Mouse (Mus musculus) left cerebral cortex, postnatal 14 days (tissue): ENCODE results near the gene Borcs5. TPM values are rescaled to one million over a fixed set of nuclear protein-coding genes. Genes with fewer than 3 reads are reported as not detected.
A peak's percentile ranks its signal among the peaks of the same experiment; 100 is the strongest.
"Not testable (repeated sequence)": the region's sequence is repeated elsewhere in the genome, so short reads cannot be mapped to it uniquely, and the experiment has no call there.

Source experiments
- DNase-seq, 2 experiments: peaks; one replicate each; pipeline ENCODE4 v3.0.0; 2021 to 2022; ENCODE audit warnings: low spot score in 2 of 2, mixed read lengths in 1 of 2
- intact Hi-C: fragments of 180-260 bp; cut with DNase I; formaldehyde crosslinking; loops from one replicate; pipeline ENCODE4 v1.15.1; 2025
- total RNA-seq, 2 experiments: library from RNA; stranded (reverse); gene quantifications; 2 replicates each; pipeline ENCODE4 v1.2.3; 2021

Gene Borcs5
- total RNA-seq, 2 experiments from 2014 or later = 28.3 to 30.9 TPM

DNA sequence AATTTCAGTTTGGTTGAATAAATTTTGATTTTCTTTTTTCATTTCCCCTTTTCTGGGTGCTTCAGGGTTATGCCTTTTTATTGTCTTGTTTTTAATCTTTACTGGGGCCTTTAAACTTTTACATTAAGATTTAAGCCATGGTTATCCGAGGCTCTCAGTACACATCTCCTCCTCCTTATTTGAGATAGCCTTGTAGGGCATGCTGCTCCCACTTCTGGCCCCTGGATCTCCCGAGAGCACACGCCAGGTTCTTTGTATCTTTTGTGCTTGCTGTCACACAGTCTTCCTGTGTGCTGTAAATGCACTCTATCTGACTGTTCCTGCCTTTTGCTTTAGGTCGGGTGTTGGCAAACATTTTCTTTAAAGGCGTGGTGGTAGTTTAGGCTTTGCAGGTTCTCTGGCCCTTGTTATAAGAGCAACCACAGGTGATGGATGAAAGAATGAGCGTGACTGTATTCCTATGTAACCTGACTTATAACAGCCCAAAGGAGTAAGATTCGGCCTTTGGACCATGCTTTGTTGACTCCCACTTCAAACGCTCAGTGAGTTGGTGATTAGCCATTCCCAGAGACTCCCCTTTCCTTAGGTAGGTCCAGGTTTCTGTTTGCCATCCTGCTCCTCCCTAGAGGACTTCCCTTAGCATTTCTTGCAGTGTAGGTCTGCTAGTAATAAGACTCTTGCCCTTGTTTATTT is 21.6 kb downstream of the Borcs5 start:
- intact Hi-C loops = no loop called here
- no peak for DNase-seq

DNA sequence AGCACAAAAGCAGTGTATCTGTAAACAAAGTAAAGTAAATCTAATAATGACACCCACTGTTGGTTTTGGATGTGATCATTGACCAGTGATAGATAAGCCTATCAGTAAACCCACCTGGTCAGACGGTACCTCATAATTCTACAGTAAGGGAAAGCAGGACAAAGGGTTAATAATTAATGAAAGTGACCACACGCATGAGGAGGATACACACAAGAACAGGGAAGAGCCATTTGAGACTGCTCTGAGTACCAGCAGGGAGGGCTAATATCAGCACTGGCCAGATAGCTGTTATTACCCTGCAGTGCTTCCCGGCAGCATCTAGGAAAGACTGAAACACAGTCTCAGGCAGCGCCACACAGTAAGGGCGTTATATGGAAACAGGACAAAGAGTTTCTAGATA is 25.3 kb downstream of the Borcs5 start:
- DNase-seq = no peak
- intact Hi-C loops = no loop called here

DNA sequence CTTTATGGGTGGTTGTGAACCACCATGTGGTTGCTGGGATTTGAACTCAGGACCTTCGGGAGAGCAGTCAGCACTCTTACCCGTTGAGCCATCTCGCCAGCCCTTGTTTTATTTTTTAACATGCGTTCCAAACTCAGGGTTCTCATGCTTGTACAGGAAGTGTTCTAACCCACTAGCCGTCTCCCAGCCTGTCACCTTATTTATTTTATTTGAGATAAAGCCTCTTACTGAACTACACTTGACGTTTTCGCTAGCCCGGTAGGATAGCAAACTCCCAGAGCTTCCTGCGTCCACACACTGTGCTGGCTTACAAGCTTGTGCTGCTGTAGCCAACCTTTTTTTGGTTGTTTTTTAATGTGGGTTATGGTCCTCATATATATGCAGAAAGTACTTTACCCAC is 26.5 kb downstream of the Borcs5 start:
- no peak for DNase-seq

DNA sequence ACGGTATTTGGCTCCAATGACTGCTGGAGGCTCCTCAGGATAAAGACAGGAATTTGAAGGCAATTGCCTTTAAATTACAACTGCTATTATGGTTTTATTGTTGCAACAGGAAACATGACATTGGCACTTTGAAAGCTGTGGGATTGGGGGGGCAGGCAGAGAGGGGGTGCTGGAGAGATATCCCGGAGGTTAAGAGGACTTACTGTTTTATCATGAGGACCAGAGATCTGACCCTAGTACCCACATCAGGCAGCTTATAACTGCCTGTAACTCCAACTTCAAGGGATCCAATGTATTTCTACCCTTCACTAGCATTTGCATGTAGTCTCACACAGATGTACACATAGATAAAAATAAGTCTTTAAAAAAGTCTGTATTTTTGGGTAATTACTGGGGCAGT is 29.2 kb downstream of the Borcs5 start:
- intact Hi-C loops = no loop called here
- no peak for DNase-seq

More for the DNA sequence above, 26.5 kb downstream of the Borcs5 start:
- intact Hi-C loops = no loop called here

DNA sequence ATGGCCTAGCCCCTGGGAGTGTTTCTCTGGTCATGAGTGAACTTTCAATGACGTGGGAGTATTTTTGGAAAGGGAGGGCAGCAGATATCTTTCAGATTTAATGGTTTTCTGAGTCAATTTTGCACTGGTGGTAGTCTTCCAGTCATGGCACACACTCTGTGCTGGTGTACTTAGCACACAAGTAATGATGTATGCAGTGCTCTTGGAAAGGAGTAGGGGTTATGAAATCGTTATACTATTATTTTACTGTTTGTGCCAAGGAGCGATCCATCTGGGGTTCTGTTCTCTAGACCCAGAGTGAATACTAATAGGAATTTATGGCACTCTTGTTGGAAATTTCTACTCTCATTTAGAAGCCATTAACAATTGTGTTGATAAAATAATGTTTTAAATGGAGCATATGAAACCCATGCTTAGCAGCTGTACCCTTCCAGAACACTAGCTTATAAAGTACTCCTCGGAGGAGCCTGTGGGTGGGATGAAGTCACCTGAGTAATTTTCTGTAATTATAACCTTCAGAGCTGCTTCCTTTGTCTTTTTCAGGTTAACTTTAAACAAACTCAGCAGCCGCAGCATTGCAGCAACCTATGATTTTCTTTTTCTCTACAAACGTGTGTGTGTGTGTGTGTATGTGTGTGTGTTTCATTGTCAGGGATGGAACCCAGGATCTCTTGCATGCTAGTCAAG is 30.0 kb downstream of the Borcs5 start:
- DNase-seq = peak in 1 of 2 experiments; percentile 21
- intact Hi-C loops = no loop called here

DNA sequence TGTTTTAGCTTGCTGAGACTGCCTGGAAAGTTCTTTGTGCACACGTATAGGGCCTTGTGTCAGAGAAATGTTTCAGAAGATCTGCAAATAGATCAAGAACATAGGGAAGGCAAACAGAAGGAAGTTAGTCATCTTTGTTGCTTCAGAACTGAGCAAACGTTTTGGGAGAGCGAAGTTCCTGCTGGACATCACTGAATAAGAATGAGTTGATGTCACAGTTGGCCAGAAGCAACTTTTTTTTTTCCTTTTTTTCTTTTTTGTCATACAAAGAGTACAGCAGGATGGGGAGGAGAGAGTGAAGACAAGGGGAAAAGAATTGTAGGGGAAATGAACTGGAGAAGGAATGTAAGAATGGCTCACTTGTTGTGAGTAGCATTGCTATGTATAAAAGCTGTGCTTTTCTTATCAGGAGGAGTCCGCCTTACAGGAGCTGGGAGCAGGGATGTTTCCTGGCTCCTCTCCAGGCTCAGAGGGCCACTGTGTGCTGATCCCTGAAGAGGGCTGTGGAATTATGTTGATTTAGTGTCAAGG is 31.6 kb downstream of the Borcs5 start:
- intact Hi-C loops = no loop called here
- peak in 1 of 2 experiments; percentile 35 for DNase-seq

DNA sequence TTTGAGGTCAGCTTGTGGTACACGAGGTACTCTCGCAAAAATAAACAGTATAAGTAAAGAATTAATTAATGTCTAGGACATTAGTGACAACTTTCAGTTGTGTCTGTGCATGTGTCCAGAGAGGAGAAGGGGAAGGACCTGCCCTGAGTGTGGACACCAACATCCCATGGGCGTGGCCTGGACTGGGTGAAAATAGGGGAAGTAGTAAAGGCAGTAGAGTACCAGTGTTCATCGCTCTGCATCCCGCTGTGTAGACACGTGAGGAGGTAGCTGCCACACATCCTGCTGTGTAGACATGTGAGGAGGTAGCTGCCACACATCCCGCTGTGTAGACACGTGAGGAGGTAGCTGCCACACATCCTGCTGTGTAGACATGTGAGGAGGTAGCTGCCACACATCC is 34.4 kb downstream of the Borcs5 start:
- DNase-seq, intact Hi-C loops: not testable (repeated sequence)

DNA sequence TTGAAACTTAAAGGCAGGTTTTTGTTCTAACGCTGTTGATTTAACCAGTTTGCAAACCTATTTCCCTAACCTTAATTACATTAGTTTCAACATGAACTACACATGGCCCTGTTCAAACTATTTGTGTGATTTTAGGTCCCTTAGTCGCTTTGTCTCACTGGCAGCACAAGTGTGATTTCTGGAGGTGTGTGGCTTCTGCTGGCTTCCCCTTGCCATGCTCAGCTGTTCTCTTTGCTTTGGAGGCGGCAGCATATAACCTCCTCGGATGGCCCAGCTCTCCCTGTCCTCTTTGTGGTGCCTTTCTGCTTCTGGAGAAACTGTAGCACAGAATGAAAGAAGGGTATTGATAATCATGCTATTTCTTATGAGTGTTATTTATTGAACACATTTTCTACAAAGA is 38.2 kb downstream of the Borcs5 start:
- intact Hi-C loops = no loop called here
- DNase-seq = no peak

DNA sequence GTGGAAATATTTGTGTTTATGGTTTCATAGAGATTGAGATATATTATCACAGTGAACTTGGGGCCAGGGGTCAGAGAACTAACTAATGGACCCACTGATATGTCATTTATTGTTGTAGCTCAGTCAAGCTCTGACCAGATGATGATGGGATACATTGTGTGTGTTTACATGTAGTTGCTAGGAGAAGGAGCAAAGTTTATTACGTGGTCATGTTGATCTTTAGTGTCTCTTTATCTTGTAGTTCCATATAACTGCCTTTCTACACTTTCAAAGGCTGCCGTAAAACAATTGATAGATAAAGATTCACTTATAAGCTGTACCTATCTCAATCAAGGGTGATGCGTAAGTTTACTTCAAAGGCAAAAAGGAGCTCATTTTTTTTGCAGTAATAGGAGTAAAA is 38.7 kb downstream of the Borcs5 start:
- intact Hi-C loops = no loop called here
- no peak for DNase-seq

DNA sequence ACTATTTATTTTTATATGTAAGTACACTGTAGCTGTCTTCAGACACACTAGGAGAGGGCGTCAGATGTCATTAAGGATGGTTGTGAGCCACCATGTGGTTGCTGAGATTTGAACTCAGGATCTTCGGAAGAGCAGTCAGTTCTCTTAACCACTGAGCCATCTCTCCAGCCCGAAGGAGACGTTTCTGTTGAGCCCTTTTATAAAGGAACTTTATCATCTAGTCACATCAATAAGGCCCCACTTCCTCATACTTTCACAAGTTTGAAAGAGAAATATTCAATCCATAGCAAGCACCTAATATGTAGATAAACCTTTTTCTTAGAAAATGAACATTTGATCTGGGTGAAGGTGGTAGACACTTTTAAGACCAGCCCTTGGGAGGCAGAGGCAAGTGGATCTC is 40.0 kb downstream of the Borcs5 start:
- DNase-seq, intact Hi-C loops: not testable (repeated sequence)

DNA sequence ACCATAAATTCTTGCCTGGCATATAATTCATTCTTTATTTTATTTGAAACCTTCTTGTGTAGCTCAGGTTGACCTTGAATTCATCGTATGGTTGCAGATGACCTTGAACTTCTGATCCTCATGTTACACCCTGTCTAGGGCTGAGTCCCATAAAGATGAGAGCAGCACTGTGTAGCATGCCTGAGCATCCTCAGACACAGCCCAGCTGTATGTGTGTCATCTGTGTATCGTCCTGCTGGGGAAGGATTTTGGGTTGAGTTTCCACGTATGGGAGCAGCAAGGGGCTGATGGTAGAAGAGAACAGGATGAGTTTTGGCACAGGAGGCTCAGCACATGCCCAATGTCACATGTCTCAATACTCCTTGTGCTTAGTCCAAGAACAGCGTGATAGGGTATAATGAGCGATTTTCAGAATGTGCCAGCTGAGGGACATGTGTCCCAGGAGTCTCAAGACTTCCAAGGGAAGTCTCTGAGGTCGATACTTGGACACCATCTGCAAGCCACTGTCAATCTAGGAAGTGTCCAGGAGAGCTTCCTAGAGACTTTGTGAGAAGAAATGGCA is 45.1 kb downstream of the Borcs5 start:
- intact Hi-C loops = no loop called here
- no peak for DNase-seq

DNA sequence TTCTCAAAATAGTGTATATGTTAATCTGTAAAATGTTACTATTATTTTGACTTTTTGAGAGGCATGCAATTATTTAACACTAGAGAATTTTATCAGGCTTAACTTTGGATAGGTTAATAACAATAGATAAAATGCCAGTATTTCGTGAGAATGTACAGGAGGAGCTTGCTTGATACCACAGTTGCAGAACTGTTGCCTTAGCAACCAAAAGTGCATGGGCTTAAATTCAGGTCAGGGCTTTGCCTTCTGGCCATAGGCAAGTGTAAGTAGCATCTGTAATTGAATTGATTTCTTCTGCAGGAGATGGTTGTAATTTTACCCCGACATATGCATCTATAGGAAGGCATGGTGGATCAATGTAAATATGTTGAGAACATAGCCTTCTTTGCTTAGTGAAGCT is 45.7 kb downstream of the Borcs5 start:
- intact Hi-C loops = no loop called here
- DNase-seq = no peak

DNA sequence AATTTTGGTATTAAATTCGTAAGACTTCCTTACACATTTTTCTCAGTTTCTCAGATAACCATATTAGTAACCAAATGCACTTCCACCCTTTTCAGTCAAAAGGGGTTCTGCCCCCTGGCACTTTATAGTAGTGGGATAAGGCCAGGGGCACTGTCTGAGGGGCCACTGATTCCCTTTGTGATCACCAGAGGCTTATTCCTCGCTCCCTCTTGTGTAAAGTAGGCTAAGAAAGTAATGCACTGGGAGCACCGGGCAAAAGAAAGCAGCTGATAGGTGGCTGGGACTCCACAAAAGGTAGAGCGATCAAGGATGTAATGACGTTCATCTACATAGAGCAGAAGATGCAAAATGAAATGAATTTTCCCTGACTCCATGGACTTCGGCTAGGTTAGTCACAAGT is 46.2 kb downstream of the Borcs5 start:
- DNase-seq = no peak
- intact Hi-C loops = no loop called here

DNA sequence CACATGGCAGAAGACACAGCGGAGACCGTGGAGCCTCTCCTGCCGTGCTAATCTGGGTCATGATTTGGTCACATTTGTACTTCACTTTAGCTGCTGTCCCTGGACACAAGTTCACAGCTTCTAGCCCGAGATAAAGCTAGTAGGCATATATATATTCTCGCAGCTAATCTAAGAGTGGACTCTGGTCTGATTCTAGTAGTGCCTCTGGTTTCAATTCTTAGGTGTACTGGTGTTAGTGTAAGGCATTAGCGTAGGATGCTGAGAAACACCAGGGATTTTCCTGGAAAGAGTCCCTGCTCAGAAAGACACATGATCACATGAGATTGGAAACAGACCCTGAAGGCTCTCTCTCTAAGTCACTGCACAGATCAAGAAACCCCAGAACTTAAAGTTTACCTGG is 55.2 kb downstream of the Borcs5 start:
- intact Hi-C loops = no loop called here

DNA sequence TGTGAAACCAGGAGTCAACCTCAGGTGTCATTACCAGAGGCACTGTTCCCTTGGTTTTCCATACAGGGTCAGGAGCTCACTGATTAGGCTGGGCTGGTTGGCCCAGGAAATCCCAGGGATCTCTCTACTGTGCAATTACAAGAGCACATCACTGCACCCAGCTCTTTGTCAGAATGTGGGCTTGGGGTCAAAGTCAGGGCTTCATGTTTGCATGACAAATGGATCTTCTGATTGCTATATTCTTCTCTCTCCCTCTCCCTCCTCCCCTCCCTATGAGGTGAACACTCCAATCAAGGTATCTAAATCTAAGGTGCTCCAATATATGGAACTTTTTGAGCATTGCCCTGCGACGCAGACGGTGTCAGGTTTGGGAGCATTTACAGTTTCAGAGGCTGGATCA is 55.7 kb downstream of the Borcs5 start:
- intact Hi-C loops = no loop called here
- DNase-seq = no peak

More for the DNA sequence above, 55.2 kb downstream of the Borcs5 start:
- no peak for DNase-seq

DNA sequence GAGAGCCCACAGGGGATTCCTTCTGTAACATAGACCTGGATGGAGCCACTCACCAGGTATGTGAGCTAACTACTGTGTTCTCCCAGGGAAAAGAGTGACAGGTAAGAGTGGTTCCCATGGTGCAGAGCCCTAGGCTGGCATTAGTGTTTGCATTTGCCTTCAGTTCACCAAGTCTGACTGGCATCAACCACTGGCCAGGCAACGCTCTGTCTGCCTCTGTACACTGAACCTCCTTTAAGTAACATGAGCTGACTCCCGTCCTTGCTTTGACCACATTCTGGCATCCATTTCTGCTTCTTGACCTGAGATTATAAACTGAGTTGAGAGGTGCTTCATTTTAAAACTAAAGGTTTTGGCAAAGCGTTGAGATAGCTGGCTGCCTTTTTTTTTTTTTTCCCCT is 56.3 kb downstream of the Borcs5 start:
- intact Hi-C loops = no loop called here
- no peak for DNase-seq

DNA sequence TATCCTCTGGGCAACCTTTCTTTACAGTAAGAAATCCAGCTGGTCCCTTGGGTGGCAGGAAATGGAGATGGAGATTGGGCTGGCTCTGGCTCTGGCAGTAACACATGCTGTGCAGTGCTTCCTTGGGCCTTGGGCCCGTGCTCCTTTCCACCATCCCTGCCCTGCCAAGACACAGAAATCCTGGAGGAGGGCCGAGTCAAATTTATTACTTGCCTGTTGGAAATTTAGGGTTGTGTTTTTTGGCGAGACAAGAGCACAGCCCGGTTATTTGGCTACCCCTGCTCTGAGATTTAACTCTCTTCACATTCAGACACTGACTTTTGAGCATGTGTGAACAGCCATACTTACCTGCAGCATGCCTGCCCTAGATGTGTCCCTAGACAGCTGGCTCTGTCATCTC is 56.8 kb downstream of the Borcs5 start:
- intact Hi-C loops = no loop called here
- DNase-seq = no peak

DNA sequence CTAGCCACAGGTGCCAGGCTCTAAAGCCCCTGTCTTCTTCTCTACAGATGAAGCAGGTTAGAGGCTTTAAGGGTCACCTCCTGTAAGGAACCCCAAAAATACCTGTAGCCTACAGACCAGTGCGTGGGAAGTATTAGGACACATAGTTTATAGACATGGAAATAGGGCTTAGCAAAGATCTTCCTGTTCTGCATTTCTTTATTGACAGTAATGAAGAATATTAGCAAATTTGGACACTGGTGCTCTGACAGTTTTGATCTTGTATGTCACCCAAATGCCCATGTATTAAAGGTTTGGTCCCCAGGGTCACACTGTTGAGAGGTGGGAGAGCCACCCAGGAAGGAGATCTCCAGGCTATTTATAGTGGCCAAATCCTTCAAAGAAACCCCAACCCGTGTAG is 57.2 kb downstream of the Borcs5 start:
- DNase-seq = no peak

DNA sequence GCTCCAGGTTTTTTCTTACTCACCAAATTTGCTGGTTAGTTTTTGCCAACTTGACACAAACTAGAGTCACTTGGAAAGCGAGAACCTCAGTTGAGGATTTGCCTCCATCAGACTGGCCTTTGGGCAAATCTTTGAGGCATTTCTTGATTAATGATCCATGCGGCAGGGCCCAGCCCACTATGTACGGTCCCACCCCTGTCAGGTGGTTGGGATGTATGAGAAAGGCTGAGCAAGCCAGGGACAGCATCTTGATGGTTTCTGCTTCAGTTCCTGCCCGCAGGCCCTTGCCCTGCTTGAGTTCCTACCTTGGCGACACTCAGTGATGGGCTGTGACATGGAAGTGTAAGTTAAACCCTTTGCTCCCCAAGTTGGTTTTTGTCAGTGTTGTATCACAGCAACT is 58.9 kb downstream of the Borcs5 start:
- no peak for DNase-seq
- intact Hi-C loops = no loop called here

More for the DNA sequence above, 57.2 kb downstream of the Borcs5 start:
- intact Hi-C loops = no loop called here

DNA sequence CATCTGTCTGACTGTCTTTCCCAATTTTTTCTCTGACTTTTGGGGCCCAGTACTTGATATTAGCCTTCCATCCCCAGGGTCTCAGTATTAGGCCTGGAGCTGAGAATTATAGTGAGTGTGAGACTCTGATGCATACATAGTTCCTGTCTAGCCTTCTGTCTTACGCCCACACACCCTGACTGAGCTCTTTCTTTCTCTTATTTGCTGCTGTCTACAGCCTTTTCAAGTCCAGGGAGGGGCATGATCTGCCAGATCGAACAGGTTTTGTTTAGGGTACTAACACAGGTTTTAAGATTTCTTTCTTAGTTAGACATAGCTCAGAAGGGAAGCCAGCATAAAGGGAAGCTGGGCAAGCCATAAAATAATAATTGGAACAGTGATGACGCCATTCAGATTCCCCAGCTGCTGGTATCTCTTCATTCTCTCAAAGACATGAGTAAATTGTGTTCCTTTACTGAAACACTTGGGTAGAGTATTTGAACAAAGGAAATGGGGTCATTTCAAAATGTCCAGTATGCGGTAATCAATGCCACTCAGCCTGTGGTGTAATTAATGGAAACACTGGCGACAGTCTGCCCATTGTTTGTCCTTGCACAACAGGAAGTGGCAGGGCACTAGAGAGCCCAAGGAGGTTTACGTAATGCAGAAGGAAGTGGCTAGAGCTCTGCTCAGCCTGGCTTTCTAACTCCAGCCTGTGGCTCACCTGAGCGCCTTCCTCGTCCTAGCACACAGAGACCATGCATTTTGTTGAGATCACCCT is 61.3 kb downstream of the Borcs5 start:
- intact Hi-C loops = no loop called here
- no peak for DNase-seq
